Mouse (Mus musculus) heart, embryonic 15.5 days (tissue): ENCODE results near the gene Lce3c. TPM values are rescaled to one million over a fixed set of nuclear protein-coding genes. Genes with fewer than 3 reads are reported as not detected.

ENCODE experiments used
- ATAC-seq: fragments of 200-750 bp; cut with Nextera tagmentation; replicated peaks from 2 replicates; pipeline ENCODE4 v1.8.0; 2017; ENCODE audit warnings: low read depth, moderate TSS enrichment; ENCODE audit not compliant: insufficient number of reproducible peaks, insufficient read depth, low FRiP score
- H3K27ac ChIP-seq: fragments of 300-500 bp; sonication (generic); 2 replicates; pipeline ENCODE4 v1.5.1; 2015; ENCODE audit warnings: mild to moderate bottlenecking, inconsistent platforms
- H3K27me3 ChIP-seq: fragments of 300-500 bp; sonication (generic); 2 replicates; pipeline ENCODE4 v1.6.1; 2015; ENCODE audit warnings: inconsistent platforms
- H3K36me3 ChIP-seq: fragments of 300-500 bp; sonication (generic); 2 replicates; pipeline ENCODE4 v1.6.1; 2015; ENCODE audit warnings: mild to moderate bottlenecking, inconsistent platforms
- H3K4me1 ChIP-seq: fragments of 300-500 bp; sonication (generic); replicated peaks from 2 replicates; pipeline ENCODE4 v1.6.1; 2015; ENCODE audit warnings: inconsistent platforms
- H3K4me2 ChIP-seq: fragments of 300-500 bp; sonication (generic); 2 replicates; pipeline ENCODE4 v1.6.1; 2015; ENCODE audit warnings: inconsistent platforms, mild to moderate bottlenecking, moderate library complexity
- H3K4me3 ChIP-seq: fragments of 300-500 bp; sonication (generic); 2 replicates; pipeline ENCODE4 v1.5.1; 2015; ENCODE audit warnings: mild to moderate bottlenecking, inconsistent platforms
- H3K9ac ChIP-seq: fragments of 300-500 bp; sonication (generic); 2 replicates; pipeline ENCODE4 v1.6.1; 2015; ENCODE audit warnings: mild to moderate bottlenecking, inconsistent platforms
- H3K9me3 ChIP-seq: fragments of 300-500 bp; sonication (generic); replicated peaks from 2 replicates; pipeline ENCODE4 v1.6.1; 2016; ENCODE audit warnings: inconsistent platforms
- WGBS: fragments of 180-500 bp; shearing (Covaris S2); methylation state at CpG from one replicate; pipeline ENCODE4 v1.1.7; 2015; ENCODE audit warnings: mixed read lengths; 5-methylcytosine and 5-hydroxymethylcytosine counted together
- polyA plus RNA-seq: library from polyadenylated mRNA; unstranded; fragments of >200 nt; fragmentation: Nextera tagmentation; extraction: Ambion mirVana; gene quantifications from 2 replicates; pipeline ENCODE4 v1.2.1, GENCODE M21; 2015

Gene Lce3c
- not detected in 2 replicates for polyA plus RNA-seq

- ATAC-seq = no peak
- no peak within 1 kb of the TSS for H3K9ac ChIP-seq
- WGBS = 64% methylated on average over 1 of the region's 1 CpGs
Observed at GRCm38 (mm10) chr3:92944186-92944585, at the start of gene Lce3c. Lce3c (plus strand) TSS chr3:92944486.

GRCm38 (mm10) chr3:92894489-92894888 lies 49.8 kb upstream of the Lce3c start:
- Histone ChIP-seq H3K27me3 (no peaks in the 10 kb centered on the region), H3K36me3 (no peaks in the 10 kb centered on the region), H3K9ac (no peak overlapping the region), H3K9me3 (no peaks in the 10 kb centered on the region), H3K4me1 (no peaks in the 10 kb centered on the region), H3K4me2 (no peak overlapping the region), H3K4me3 (no peak overlapping the region), H3K27ac (no peak overlapping the region)
- ATAC-seq = no peak
- WGBS = 41% methylated on average over 1 of the region's 1 CpGs

More at GRCm38 (mm10) chr3:92944186-92944585, at the start of gene Lce3c:
- H3K4me3 ChIP-seq = no peak within 1 kb of the TSS
- no peak within 1 kb of the TSS for H3K4me2 ChIP-seq
- no peaks in the 10 kb centered on the region for H3K27me3 ChIP-seq
- no peak within 1 kb of the TSS for H3K27ac ChIP-seq
- no peaks in the 10 kb centered on the region for H3K9me3 ChIP-seq
- H3K36me3 ChIP-seq = no peaks in the 10 kb centered on the region
- no peaks in the 10 kb centered on the region for H3K4me1 ChIP-seq

- H3K4me1 ChIP-seq = no peaks in the 10 kb centered on the region
- H3K4me3 ChIP-seq = no peak overlapping the region
- H3K27me3 ChIP-seq = no peaks in the 10 kb centered on the region
- no peak overlapping the region for H3K4me2 ChIP-seq
- H3K9ac ChIP-seq = no peak overlapping the region
- H3K9me3 ChIP-seq = no peaks in the 10 kb centered on the region
- WGBS = 26% methylated on average over 3 of the region's 3 CpGs
- H3K27ac ChIP-seq = no peak overlapping the region
- no peak for ATAC-seq
- H3K36me3 ChIP-seq = no peaks in the 10 kb centered on the region
Observed at GRCm38 (mm10) chr3:92902992-92903391, 41.3 kb upstream of the Lce3c start.

GRCm38 (mm10) chr3:92903640-92904039 lies 40.6 kb upstream of the Lce3c start:
- 24% methylated on average over 4 of the region's 4 CpGs for WGBS
- Histone ChIP-seq H3K4me3 (no peak overlapping the region), H3K9ac (no peak overlapping the region), H3K9me3 (no peaks in the 10 kb centered on the region), H3K4me1 (no peaks in the 10 kb centered on the region), H3K4me2 (no peak overlapping the region), H3K27ac (no peak overlapping the region), H3K27me3 (no peaks in the 10 kb centered on the region), H3K36me3 (no peaks in the 10 kb centered on the region)
- ATAC-seq = no peak

- Histone ChIP-seq H3K27ac (no peak overlapping the region), H3K36me3 (no peaks in the 10 kb centered on the region), H3K4me1 (no peaks in the 10 kb centered on the region), H3K9ac (no peak overlapping the region), H3K4me2 (no peak overlapping the region), H3K4me3 (no peak overlapping the region), H3K27me3 (no peaks in the 10 kb centered on the region), H3K9me3 (no peaks in the 10 kb centered on the region)
- no peak for ATAC-seq
- WGBS = 40% methylated on average over 3 of the region's 3 CpGs
Observed at GRCm38 (mm10) chr3:92905182-92905581, 39.1 kb upstream of the Lce3c start.

GRCm38 (mm10) chr3:92907571-92907970 lies 36.7 kb upstream of the Lce3c start:
- Histone ChIP-seq H3K27ac (no peak overlapping the region), H3K27me3 (no peaks in the 10 kb centered on the region), H3K9ac (no peak overlapping the region), H3K4me1 (no peaks in the 10 kb centered on the region), H3K36me3 (no peaks in the 10 kb centered on the region), H3K4me2 (no peak overlapping the region), H3K9me3 (no peaks in the 10 kb centered on the region), H3K4me3 (no peak overlapping the region)
- no peak for ATAC-seq
- 14% methylated on average over 4 of the region's 4 CpGs for WGBS

GRCm38 (mm10) chr3:92920364-92920763 lies 23.9 kb upstream of the Lce3c start:
- no peaks in the 10 kb centered on the region for H3K36me3 ChIP-seq
- H3K4me1 ChIP-seq = no peaks in the 10 kb centered on the region
- H3K9ac ChIP-seq = no peak overlapping the region
- H3K9me3 ChIP-seq = no peaks in the 10 kb centered on the region
- WGBS = 50% methylated on average over 4 of the region's 4 CpGs
- no peaks in the 10 kb centered on the region for H3K27me3 ChIP-seq
- no peak for ATAC-seq
- no peak overlapping the region for H3K4me3 ChIP-seq
- no peak overlapping the region for H3K27ac ChIP-seq
- no peak overlapping the region for H3K4me2 ChIP-seq

- Histone ChIP-seq H3K27me3 (no peaks in the 10 kb centered on the region), H3K9ac (no peak within 1 kb of the TSS), H3K4me1 (no peaks in the 10 kb centered on the region), H3K4me2 (no peak within 1 kb of the TSS), H3K36me3 (no peaks in the 10 kb centered on the region), H3K27ac (no peak within 1 kb of the TSS), H3K9me3 (no peaks in the 10 kb centered on the region), H3K4me3 (no peak within 1 kb of the TSS)
- WGBS = 55% methylated on average over 2 of the region's 2 CpGs
- no peak for ATAC-seq
Observed at GRCm38 (mm10) chr3:92926130-92926529, 18.2 kb upstream of the Lce3c start, which contains the start of gene Lce3a. Lce3a (minus strand) TSS chr3:92926230.

GRCm38 (mm10) chr3:92932679-92933078 lies 11.6 kb upstream of the Lce3c start, which contains the start of gene Lce3b:
Lce3b (plus strand) TSS chr3:92932979.
- no peak for ATAC-seq
- Histone ChIP-seq H3K9me3 (no peaks in the 10 kb centered on the region), H3K27ac (no peak within 1 kb of the TSS), H3K9ac (no peak within 1 kb of the TSS), H3K27me3 (no peaks in the 10 kb centered on the region), H3K4me2 (no peak within 1 kb of the TSS), H3K4me3 (no peak within 1 kb of the TSS), H3K36me3 (no peaks in the 10 kb centered on the region), H3K4me1 (no peaks in the 10 kb centered on the region)
- WGBS = 46% methylated on average over 2 of the region's 2 CpGs

- Histone ChIP-seq H3K27ac (no peak within 1 kb of the TSS), H3K4me3 (no peak within 1 kb of the TSS), H3K4me1 (no peaks in the 10 kb centered on the region), H3K9me3 (no peaks in the 10 kb centered on the region), H3K9ac (no peak within 1 kb of the TSS), H3K27me3 (no peaks in the 10 kb centered on the region), H3K36me3 (no peaks in the 10 kb centered on the region), H3K4me2 (no peak within 1 kb of the TSS)
- ATAC-seq = no peak
- 91% methylated on average over 1 of the region's 1 CpGs for WGBS
Observed at GRCm38 (mm10) chr3:92957090-92957489, 12.8 kb downstream of the Lce3c start, which contains the start of gene Lce3d. Lce3d (plus strand) TSS chr3:92957390.

- ATAC-seq = no peak
Observed at GRCm38 (mm10) chr3:92966761-92967160, 22.5 kb downstream of the Lce3c start, which contains the start of gene Lce3e. Lce3e (plus strand) TSS chr3:92967061.

GRCm38 (mm10) chr3:92978484-92978883 lies 34.2 kb downstream of the Lce3c start:
- no peak overlapping the region for H3K27ac ChIP-seq
- no peaks in the 10 kb centered on the region for H3K36me3 ChIP-seq
- no peak overlapping the region for H3K9ac ChIP-seq
- H3K4me3 ChIP-seq = no peak overlapping the region
- no peaks in the 10 kb centered on the region for H3K27me3 ChIP-seq
- no peaks in the 10 kb centered on the region for H3K4me1 ChIP-seq
- WGBS = 62% methylated on average over 2 of the region's 2 CpGs
- H3K4me2 ChIP-seq = no peak overlapping the region
- H3K9me3 ChIP-seq = no peaks in the 10 kb centered on the region
- ATAC-seq = no peak

More at GRCm38 (mm10) chr3:92966761-92967160, 22.5 kb downstream of the Lce3c start, which contains the start of gene Lce3e:
- H3K4me1 ChIP-seq = no peaks in the 10 kb centered on the region
- no peak within 1 kb of the TSS for H3K9ac ChIP-seq
- H3K36me3 ChIP-seq = no peaks in the 10 kb centered on the region
- no peaks in the 10 kb centered on the region for H3K27me3 ChIP-seq
- no peak within 1 kb of the TSS for H3K4me3 ChIP-seq
- no peak within 1 kb of the TSS for H3K4me2 ChIP-seq
- H3K27ac ChIP-seq = no peak within 1 kb of the TSS
- no peaks in the 10 kb centered on the region for H3K9me3 ChIP-seq
- 82% methylated on average over 2 of the region's 2 CpGs for WGBS
